In genomic region chr6:145309025-145309424, GRCm38 (mm10) we compare ENCODE assay signal across 22 mouse cellular contexts. TPM values are rescaled to one million over a fixed set of nuclear protein-coding genes. Genes with fewer than 3 reads are reported as not detected.
A peak's percentile ranks its signal among the peaks of the same experiment; 100 is the strongest.
DNase-seq lines count a peak whose midpoint lies in the region; ATAC-seq lines count a peak whose summit lies in the region.
"Had no signal": no experiment of that assay in that cellular context is flagged by ENCODE, and none has a peak within 500 bp of the region (broad histone marks: within the 10 kb centered on the region; RNA-seq: fewer than 3 reads in every experiment).

No protein-coding gene starts in this region.

- 92% methylated on average over 3 of the region's 3 CpGs for WGBS in hindbrain, embryonic 13.5 days

- H3K27ac ChIP-seq in hindbrain, embryonic 13.5 days, result no peak overlapping the region

- no peak overlapping the region for H3K4me3 ChIP-seq in hindbrain, embryonic 13.5 days

- no peak for DNase-seq in frontal cortex, postnatal 14 days (ENCODE audit: low spot score in 2 of 2)
- peak; percentile 53 for DNase-seq in brain, adult 2 months (ENCODE audit: low read depth, low spot score)
- peak; percentile 60 for DNase-seq in telencephalon, adult 2 months (ENCODE audit: low read depth, low spot score)
- DNase-seq in kidney, postnatal 14 days, result no peak
- DNase-seq: adrenal gland, adult 2 months; adrenal gland, adult 8-10 months; adrenal gland, postnatal 10 days; adrenal gland, postnatal 14 days; adrenal gland, postnatal 25 days; adrenal gland, postnatal 36 days; B cell, adult 2 months; cerebellum, adult 11 months; cerebellum, adult 11-12 months; cerebellum, adult 18-20 months; cerebellum, adult 2 months had no signal

- H3K9me3 ChIP-seq in hindbrain, embryonic 13.5 days, result no peaks in the 10 kb centered on the region

- no peaks in the 10 kb centered on the region for H3K27me3 ChIP-seq in hindbrain, embryonic 13.5 days
- H3K27me3 ChIP-seq: CH12.LX, Patski had no signal

- no peak overlapping the region for H3K4me2 ChIP-seq in hindbrain, embryonic 13.5 days

- H3K36me3 ChIP-seq in hindbrain, embryonic 13.5 days, result no peaks in the 10 kb centered on the region
- H3K36me3 ChIP-seq: G1E had no signal

- no peak overlapping the region for H3K9ac ChIP-seq in hindbrain, embryonic 13.5 days

- ATAC-seq in frontal cortex, adult (ENCODE audit: low TSS enrichment), result peak; percentile 53; the same call in 1 of the 2 replicates
- no peak for ATAC-seq in hindbrain, embryonic 13.5 days (ENCODE audit: low FRiP score)
- ATAC-seq: activated CD4-positive, CD25-positive, alpha-beta regulatory T cell, adult 4 months; CD4-positive, CD25-positive, alpha-beta regulatory T cell, adult 4 months; Patski had no signal

- H3K4me1 ChIP-seq in hindbrain, embryonic 13.5 days (replicated peaks), result peaks cover 2% of the 10 kb centered on the region; the same call in 1 of the 2 replicates

RNA-seq across cellular contexts. Expression of gene Kras, which starts 59.0 kb away (rescaled TPM):
- polyA plus RNA-seq in hindbrain, embryonic 13.5 days (2015; fragmentation: Nextera tagmentation; extraction: Ambion mirVana), result 83.4 and 90.0 TPM in 2 replicates

Comparison
In these comparisons a context has a peak if more than half of its experiments do, and no peak if none do; other contexts are left out.
1. DNase-seq: peak in brain, adult 2 months (single experiment) and telencephalon, adult 2 months (single experiment); none in frontal cortex, postnatal 14 days (0 of 2) and kidney, postnatal 14 days (single experiment).